Comparison of ENCODE assay signal across 9 mouse cellular contexts in the genomic region with DNA sequence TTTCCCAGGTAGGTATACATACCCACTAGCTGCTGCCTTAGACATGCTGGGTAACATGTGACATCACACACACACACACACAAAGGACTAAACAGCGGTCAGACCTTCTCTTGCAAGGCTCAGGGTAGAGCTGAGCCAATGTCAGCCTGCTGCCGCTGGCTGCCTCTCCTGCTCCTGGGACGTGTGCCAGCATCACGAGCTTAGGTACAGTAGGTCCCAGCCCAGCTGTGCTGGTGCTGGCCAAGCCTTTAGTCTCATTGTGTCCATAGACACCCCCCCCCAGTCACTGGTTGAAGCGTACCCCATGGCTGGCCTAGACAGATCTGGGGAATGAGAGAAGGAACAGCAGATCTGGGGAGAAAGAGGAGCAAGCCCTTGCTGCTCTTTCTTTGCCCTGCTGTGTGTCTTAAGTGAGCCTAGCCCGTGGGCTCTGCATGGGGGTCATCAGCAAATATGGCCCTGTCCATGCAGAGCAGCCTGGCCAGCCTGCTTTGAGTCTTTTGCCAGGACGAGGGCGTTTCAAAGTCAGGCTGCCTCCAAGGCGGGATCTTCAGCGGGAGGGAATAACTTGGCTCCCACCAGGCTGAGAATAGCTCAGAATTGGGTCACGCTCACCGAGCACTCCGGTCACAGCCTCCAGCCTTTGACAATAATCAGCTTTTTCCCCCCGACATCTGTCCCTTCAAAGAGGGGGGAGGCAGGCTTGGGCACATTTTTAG. TPM values are rescaled to one million over a fixed set of nuclear protein-coding genes. Genes with fewer than 3 reads are reported as not detected.
DNase-seq lines count a peak whose midpoint lies in the region; ATAC-seq lines count a peak whose summit lies in the region.
"Had no signal": no experiment of that assay in that cellular context is flagged by ENCODE, and none has a peak within 500 bp of the region (broad histone marks: within the 10 kb centered on the region; RNA-seq: fewer than 3 reads in every experiment).

No protein-coding gene starts in this region.

- 36% methylated on average over 14 of the region's 14 CpGs for WGBS in embryonic facial prominence, embryonic 13.5 days
- WGBS in heart, embryonic 12.5 days = 24% methylated on average over 14 of the region's 14 CpGs
- 33% methylated on average over 14 of the region's 14 CpGs for WGBS in stomach, embryonic 15.5 days

- H3K36me3 ChIP-seq in embryonic facial prominence, embryonic 13.5 days = peaks cover 14% of the 10 kb centered on the region
- H3K36me3 ChIP-seq in heart, embryonic 12.5 days = 0 out of 2 replicates have a peak, but pooled peaks cover 4% of the 10 kb centered on the region
- no peaks in the 10 kb centered on the region for H3K36me3 ChIP-seq in stomach, embryonic 15.5 days

- H3K9me3 ChIP-seq in embryonic facial prominence, embryonic 13.5 days = no peaks in the 10 kb centered on the region
- no peaks in the 10 kb centered on the region for H3K9me3 ChIP-seq in heart, embryonic 12.5 days (replicated peaks)
- no peaks in the 10 kb centered on the region for H3K9me3 ChIP-seq in stomach, embryonic 15.5 days
- H3K9me3 ChIP-seq: G1E had no signal

- H3K4me3 ChIP-seq in embryonic facial prominence, embryonic 13.5 days = no peak overlapping the region
- H3K4me3 ChIP-seq in heart, embryonic 12.5 days = no peak overlapping the region
- no peak overlapping the region for H3K4me3 ChIP-seq in stomach, embryonic 15.5 days (replicated peaks)

- 0 out of 2 replicates have a peak overlapping the region, but pooled peaks have one; percentile 23 for H3K27ac ChIP-seq in embryonic facial prominence, embryonic 13.5 days
- peak overlapping the region; percentile 91 for H3K27ac ChIP-seq in heart, embryonic 12.5 days (ENCODE audit: poor library complexity, severe bottlenecking)
- peak overlapping the region; percentile 75 for H3K27ac ChIP-seq in stomach, embryonic 15.5 days

- no peaks in the 10 kb centered on the region for H3K27me3 ChIP-seq in embryonic facial prominence, embryonic 13.5 days
- no peaks in the 10 kb centered on the region for H3K27me3 ChIP-seq in heart, embryonic 12.5 days (replicated peaks)
- no peaks in the 10 kb centered on the region for H3K27me3 ChIP-seq in stomach, embryonic 15.5 days (replicated peaks)

- no peak overlapping the region for H3K9ac ChIP-seq in embryonic facial prominence, embryonic 13.5 days
- peak overlapping the region; percentile 60 for H3K9ac ChIP-seq in heart, embryonic 12.5 days
- no peak overlapping the region for H3K9ac ChIP-seq in stomach, embryonic 15.5 days

- H3K4me1 ChIP-seq in embryonic facial prominence, embryonic 13.5 days = peaks cover 11% of the 10 kb centered on the region
- H3K4me1 ChIP-seq in heart, embryonic 12.5 days (replicated peaks) = peaks cover 67% of the 10 kb centered on the region
- peaks cover 22% of the 10 kb centered on the region for H3K4me1 ChIP-seq in stomach, embryonic 15.5 days

- no peak for ATAC-seq in embryonic facial prominence, embryonic 13.5 days (ENCODE audit: insufficient number of reproducible peaks, insufficient read depth, low FRiP score, low TSS enrichment, low read depth)
- peak; percentile 56; the same call in 1 of the 2 replicates for ATAC-seq in heart, embryonic 12.5 days (ENCODE audit: insufficient number of reproducible peaks, low FRiP score)
- peak; percentile 23; the same call in 1 of the 2 replicates for ATAC-seq in stomach, embryonic 15.5 days (ENCODE audit: insufficient read depth, low FRiP score, low read depth)

- no peak overlapping the region for H3K4me2 ChIP-seq in embryonic facial prominence, embryonic 13.5 days
- peak overlapping the region; percentile 19; the same call in 1 of the 2 replicates for H3K4me2 ChIP-seq in heart, embryonic 12.5 days
- no peak overlapping the region for H3K4me2 ChIP-seq in stomach, embryonic 15.5 days

- peak; percentile 83 for DNase-seq in right cerebral cortex, adult 18-20 months
- DNase-seq in right cerebral cortex, postnatal 36 days (ENCODE audit: low spot score in 2 of 2) = no peak
- peak; percentile 94 for DNase-seq in kidney, adult 9 months
- DNase-seq in lung, postnatal 36 days = peak; percentile 71
- DNase-seq in spleen, postnatal 4 days (ENCODE audit: low spot score in 2 of 2) = no peak

RNA-seq across cellular contexts. Expression of a gene that starts 9.6 kb away (rescaled TPM):
- 12.5 and 13.7 TPM in 2 replicates for polyA plus RNA-seq in embryonic facial prominence, embryonic 13.5 days (2015; fragmentation: Nextera tagmentation; extraction: Ambion mirVana)
- polyA plus RNA-seq in heart, embryonic 12.5 days (2016; fragmentation: Nextera tagmentation; extraction: Ambion mirVana) = 8.8 and 10.2 TPM in 2 replicates
- 14.6 TPM in 2 replicates for polyA plus RNA-seq in stomach, embryonic 15.5 days (2015; fragmentation: Nextera tagmentation; extraction: Ambion mirVana)

RNA-seq across cellular contexts. Expression of a gene that starts 15.4 kb away (rescaled TPM):
- polyA plus RNA-seq in embryonic facial prominence, embryonic 13.5 days (2015; fragmentation: Nextera tagmentation; extraction: Ambion mirVana) = 118 and 135 TPM in 2 replicates
- 363 and 373 TPM in 2 replicates for polyA plus RNA-seq in heart, embryonic 12.5 days (2016; fragmentation: Nextera tagmentation; extraction: Ambion mirVana)
- 607 and 634 TPM in 2 replicates for polyA plus RNA-seq in stomach, embryonic 15.5 days (2015; fragmentation: Nextera tagmentation; extraction: Ambion mirVana)
- polyA plus RNA-seq: G1E had no signal

RNA-seq across cellular contexts. Expression of a gene that starts 25.5 kb away (rescaled TPM):
- polyA plus RNA-seq in embryonic facial prominence, embryonic 13.5 days (2015; fragmentation: Nextera tagmentation; extraction: Ambion mirVana) = 64.5 and 67.3 TPM in 2 replicates
- 40.2 and 41.3 TPM in 2 replicates for polyA plus RNA-seq in heart, embryonic 12.5 days (2016; fragmentation: Nextera tagmentation; extraction: Ambion mirVana)
- polyA plus RNA-seq in stomach, embryonic 15.5 days (2015; fragmentation: Nextera tagmentation; extraction: Ambion mirVana) = 49.5 and 50.9 TPM in 2 replicates

RNA-seq across cellular contexts. Expression of a gene that starts 25.6 kb away (rescaled TPM):
- 57.1 and 66.0 TPM in 2 replicates for polyA plus RNA-seq in embryonic facial prominence, embryonic 13.5 days (2015; fragmentation: Nextera tagmentation; extraction: Ambion mirVana)
- polyA plus RNA-seq in heart, embryonic 12.5 days (2016; fragmentation: Nextera tagmentation; extraction: Ambion mirVana) = 46.6 and 48.8 TPM in 2 replicates
- polyA plus RNA-seq in stomach, embryonic 15.5 days (2015; fragmentation: Nextera tagmentation; extraction: Ambion mirVana) = 46.4 and 51.3 TPM in 2 replicates

Comparison
In these comparisons a context has a peak if more than half of its experiments do, and no peak if none do; other contexts are left out.
1. DNase-seq: peak in right cerebral cortex, adult 18-20 months (single experiment), kidney, adult 9 months (single experiment) and lung, postnatal 36 days (single experiment); none in right cerebral cortex, postnatal 36 days (0 of 2) and spleen, postnatal 4 days (0 of 2).
2. H3K27ac ChIP-seq: peak in every context shown above with its lines; median percentile 91 in heart, embryonic 12.5 days; 75 in stomach, embryonic 15.5 days; 23 in embryonic facial prominence, embryonic 13.5 days.